Mouse (Mus musculus) left cerebral cortex, postnatal 10 days (tissue): ENCODE measurements at regions not wholly inside any gene's neighbourhood (a gene's known extent, or its start where the extent isn't known, plus 50 kb on each side); places are given as distances from the start of the nearest gene placed in this dataset.

Source experiments
- DNase-seq, 2 experiments: peaks; one replicate each; pipeline ENCODE4 v3.0.0; 2021 to 2022; ENCODE audit warnings: low spot score in 2 of 2, mixed read lengths in 1 of 2; ENCODE audit errors: extremely low spot score in 1 of 2
- intact Hi-C: fragments of 180-260 bp; cut with DNase I; formaldehyde crosslinking; loops from one replicate; pipeline ENCODE4 v1.15.1; 2025

- intact Hi-C loops: no loop called here
- no peak for DNase-seq
These were observed 149.1 kb upstream of the Tut7 start for GRCm38 (mm10) chr13:59972093-59972427.

GRCm38 (mm10) chr13:59971231-59972092 lies 148.5 kb upstream of the Tut7 start:
- intact Hi-C loops: no loop called here
- DNase-seq: peak in 1 of 2 experiments; percentile 13

GRCm38 (mm10) chr13:59970430-59970829 lies 147.5 kb upstream of the Tut7 start:
- intact Hi-C loops: no loop called here
- no peak for DNase-seq

- DNase-seq: no peak
- intact Hi-C loops: no loop called here
These were observed 146.5 kb upstream of the Tut7 start for GRCm38 (mm10) chr13:59969484-59969883.

- no peak for DNase-seq
- intact Hi-C loops: no loop called here
These were observed 145.8 kb upstream of the Tut7 start for GRCm38 (mm10) chr13:59968584-59969240.

GRCm38 (mm10) chr13:59966535-59967255 lies 143.7 kb upstream of the Tut7 start:
- no peak for DNase-seq
- intact Hi-C loops: no loop called here

GRCm38 (mm10) chr13:59964981-59965380 lies 142.0 kb upstream of the Tut7 start:
- no peak for DNase-seq
- intact Hi-C loops: no loop called here

GRCm38 (mm10) chr13:59962676-59963664 lies 140.0 kb upstream of the Tut7 start:
- no peak for DNase-seq
- intact Hi-C loops: no loop called here

- intact Hi-C loops: no loop called here
- no peak for DNase-seq
These were observed 133.5 kb upstream of the Tut7 start for GRCm38 (mm10) chr13:59956441-59956840.

GRCm38 (mm10) chr13:59952809-59953208 lies 129.9 kb upstream of the Tut7 start:
- intact Hi-C loops: no loop called here
- no peak for DNase-seq

GRCm38 (mm10) chr13:59952116-59952515 lies 129.2 kb upstream of the Tut7 start:
- intact Hi-C loops: no loop called here
- DNase-seq: no peak

- DNase-seq: no peak
- intact Hi-C loops: no loop called here
These were observed 127.3 kb upstream of the Tut7 start for GRCm38 (mm10) chr13:59950281-59950680.

GRCm38 (mm10) chr13:59949471-59949870 lies 126.5 kb upstream of the Tut7 start:
- no peak for DNase-seq
- intact Hi-C loops: no loop called here

- intact Hi-C loops: no loop called here
These were observed 125.7 kb upstream of the Tut7 start for GRCm38 (mm10) chr13:59948496-59949138.

GRCm38 (mm10) chr13:59947461-59947860 lies 124.5 kb upstream of the Tut7 start:
- intact Hi-C loops: no loop called here
- DNase-seq: no peak

More at GRCm38 (mm10) chr13:59948496-59949138, 125.7 kb upstream of the Tut7 start:
- no peak for DNase-seq

GRCm38 (mm10) chr13:59946509-59946908 lies 123.6 kb upstream of the Tut7 start:
- DNase-seq: no peak
- intact Hi-C loops: no loop called here

- intact Hi-C loops: no loop called here
These were observed 122.7 kb upstream of the Tut7 start for GRCm38 (mm10) chr13:59945631-59946030.

GRCm38 (mm10) chr13:59943602-59944140 lies 120.7 kb upstream of the Tut7 start:
- intact Hi-C loops: no loop called here
- DNase-seq: no peak

More at GRCm38 (mm10) chr13:59945631-59946030, 122.7 kb upstream of the Tut7 start:
- no peak for DNase-seq
